Mouse (Mus musculus) forebrain, postnatal 0 days (tissue): ENCODE results near the gene Hsd17b12. TPM values are rescaled to one million over a fixed set of nuclear protein-coding genes. Genes with fewer than 3 reads are reported as not detected.

Experiments
- ATAC-seq: fragments of 200-750 bp; cut with Nextera tagmentation; 2 replicates; pipeline ENCODE4 v1.8.0; 2017; ENCODE audit warnings: mild to moderate bottlenecking, moderate library complexity
- DNase-seq: peaks from one replicate; pipeline ENCODE4 v3.0.0-alpha.2; 2015
- H3K27ac ChIP-seq: fragments of 300-500 bp; sonication (generic); 2 replicates; pipeline ENCODE4 v1.5.1; 2014; ENCODE audit warnings: low read depth, mild to moderate bottlenecking, antibody characterized with exemption, low read length, moderate library complexity, mixed read lengths
- H3K27me3 ChIP-seq: fragments of 300-500 bp; sonication (generic); 2 replicates; pipeline ENCODE4 v1.6.1; 2014; ENCODE audit warnings: mild to moderate bottlenecking, low read length, mixed read lengths; ENCODE audit not compliant: insufficient read depth
- H3K36me3 ChIP-seq: fragments of 300-500 bp; sonication (generic); 2 replicates; pipeline ENCODE4 v1.6.1; 2014; ENCODE audit warnings: mild to moderate bottlenecking, moderate library complexity; ENCODE audit not compliant: insufficient read depth
- H3K4me1 ChIP-seq: fragments of 300-500 bp; sonication (generic); 2 replicates; pipeline ENCODE4 v1.6.1; 2014; ENCODE audit warnings: antibody characterized with exemption; ENCODE audit not compliant: insufficient read depth
- H3K4me2 ChIP-seq: fragments of 300-500 bp; sonication (generic); 2 replicates; pipeline ENCODE4 v1.6.1; 2014; ENCODE audit warnings: low read depth, mild to moderate bottlenecking, moderate library complexity
- H3K4me3 ChIP-seq: fragments of 300-500 bp; sonication (generic); 2 replicates; pipeline ENCODE4 v1.5.1; 2014; ENCODE audit warnings: low read depth, low read length, mixed read lengths
- H3K9ac ChIP-seq: fragments of 300-500 bp; sonication (generic); 2 replicates; pipeline ENCODE4 v1.6.1; 2014; ENCODE audit warnings: mild to moderate bottlenecking
- H3K9me3 ChIP-seq: fragments of 300-500 bp; sonication (generic); 2 replicates; pipeline ENCODE4 v1.6.1; 2016; ENCODE audit warnings: low read length
- CTCF ChIP-seq: sonication (generic); IDR thresholded peaks from 2 replicates; pipeline ENCODE4 v1.5.1; 2016; ENCODE audit warnings: antibody characterized with exemption, control low read depth, low read depth
- WGBS: fragments of 180-500 bp; shearing (Covaris S2); extraction: QIAGEN DNeasy Blood & Tissue Kit; methylation state at CpG from one replicate; pipeline ENCODE4 v1.1.7; 2014; 5-methylcytosine and 5-hydroxymethylcytosine counted together
- polyA plus RNA-seq: library from polyadenylated mRNA; unstranded; fragments of >200 nt; fragmentation: Nextera tagmentation; extraction: Ambion mirVana; gene quantifications from 2 replicates; pipeline ENCODE4 v1.2.1, GENCODE M21; 2015
- total RNA-seq: library from RNA; depleted of rRNA; stranded (reverse); fragments of >200 nt; gene quantifications from 2 replicates; pipeline ENCODE4 v1.2.3, GENCODE M21; 2014

Hsd17b12 gene
- total and polyA plus RNA-seq, 2 experiments from 2014 or later = 75.8 to 134 TPM

DNA sequence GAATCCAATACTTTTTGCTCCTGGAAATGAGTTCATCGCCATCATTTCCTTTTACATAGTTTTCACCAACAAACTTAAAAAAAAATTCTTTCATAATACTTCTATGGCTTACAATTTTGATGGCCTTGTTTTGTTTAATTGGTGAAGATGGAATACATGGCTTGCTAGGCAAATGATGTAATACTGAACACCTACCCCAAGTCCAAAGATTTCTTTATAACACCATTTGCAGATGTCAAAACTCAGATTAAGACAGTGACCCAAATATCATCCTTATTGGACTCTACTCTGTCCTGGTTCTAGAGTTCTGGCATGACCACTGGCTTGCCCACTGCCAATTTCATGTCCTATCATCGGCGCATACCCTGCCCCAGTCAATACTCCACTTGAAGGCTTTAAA is 106.9 kb downstream of the Hsd17b12 start:
- DNase-seq = no peak
- Histone ChIP-seq H3K9me3 (no peaks in the 10 kb centered on the region), H3K4me1 (peaks cover 15% of the 10 kb centered on the region; the same call in 1 of the 2 replicates), H3K9ac (no peak overlapping the region), H3K36me3 (no peaks in the 10 kb centered on the region), H3K27me3 (no peaks in the 10 kb centered on the region), H3K4me3 (no peak overlapping the region), H3K27ac (no peak overlapping the region), H3K4me2 (no peak overlapping the region)
- no peak for TF ChIP-seq CTCF
- no peak for ATAC-seq
- 95% methylated on average over 3 of the region's 3 CpGs for WGBS

DNA sequence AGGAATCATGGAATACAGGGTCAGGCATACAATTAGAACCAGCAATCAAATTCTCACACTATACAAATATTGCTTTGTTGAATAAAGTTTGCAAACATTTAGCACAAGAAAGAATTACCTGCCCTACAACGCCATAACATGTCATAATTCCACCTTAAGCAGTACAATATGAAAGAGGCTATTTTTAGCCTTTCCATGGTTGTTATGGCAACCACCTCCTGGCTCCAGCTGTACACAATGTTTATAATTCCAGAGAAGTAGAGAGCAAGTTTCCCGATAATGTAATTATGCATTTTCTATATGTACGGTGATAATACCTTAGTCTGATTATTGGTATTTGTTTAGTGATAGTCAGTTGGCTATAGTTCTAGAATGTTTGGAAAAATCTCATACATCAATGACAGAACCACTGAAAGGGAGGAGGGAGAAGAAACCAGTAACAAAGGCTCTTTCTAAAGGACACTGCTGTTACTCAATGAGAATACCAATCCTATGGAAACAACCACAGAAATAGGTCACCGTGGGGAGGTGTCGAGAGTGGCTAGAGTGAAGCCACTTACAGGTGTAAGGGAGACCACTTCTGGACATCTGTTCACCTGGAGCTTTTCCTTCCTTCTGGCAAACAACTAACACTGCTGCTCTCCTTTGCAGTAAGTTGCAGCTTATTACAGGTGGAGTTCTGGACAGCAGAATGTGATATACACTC is 108.1 kb downstream of the Hsd17b12 start:
- Histone ChIP-seq H3K36me3 (no peaks in the 10 kb centered on the region), H3K27me3 (no peaks in the 10 kb centered on the region), H3K9ac (no peak overlapping the region), H3K4me1 (peaks cover 22% of the 10 kb centered on the region), H3K27ac (peak overlapping the region; percentile 69; the same call in 1 of the 2 replicates), H3K9me3 (no peaks in the 10 kb centered on the region), H3K4me3 (no peak overlapping the region), H3K4me2 (no peak overlapping the region)
- DNase-seq (no peak), ATAC-seq (peak; percentile 62; the same call in 1 of the 2 replicates)
- 48% methylated on average over 5 of the region's 5 CpGs for WGBS
- TF ChIP-seq CTCF = no peak

DNA sequence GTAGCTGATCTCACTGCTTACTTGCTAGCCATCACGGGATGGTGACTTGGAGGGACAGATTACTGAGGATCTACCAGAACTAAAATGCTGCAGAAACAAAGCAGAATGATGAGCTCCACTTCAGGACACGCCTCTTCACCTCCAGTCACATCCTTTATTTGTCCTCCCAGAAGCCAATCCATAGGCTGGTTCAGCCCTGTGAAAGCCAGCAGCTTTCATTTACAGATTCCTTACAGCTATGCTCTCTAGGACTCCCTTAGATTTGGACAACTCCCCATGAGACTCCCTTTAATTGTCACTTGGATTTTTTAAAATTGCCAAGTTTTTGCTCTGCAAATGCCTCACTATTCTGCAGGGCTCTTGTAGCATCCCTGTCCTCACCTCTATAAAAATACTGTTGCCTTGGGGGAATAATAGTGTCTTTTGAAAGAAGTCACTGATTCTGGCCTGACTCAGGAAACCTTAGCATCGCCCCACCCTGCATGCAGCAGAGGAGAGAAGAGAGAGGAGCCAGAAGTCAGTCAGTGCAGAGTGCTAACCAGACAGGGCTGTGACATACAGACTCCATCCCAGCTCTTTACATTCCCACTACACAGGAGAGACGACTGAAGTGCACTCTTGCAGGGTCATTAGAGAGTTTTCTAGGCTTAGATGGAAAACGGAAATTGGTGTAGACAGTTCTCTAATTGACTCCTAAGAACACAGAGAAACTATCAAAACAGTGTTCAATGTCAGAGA is 108.9 kb downstream of the Hsd17b12 start:
- DNase-seq = no peak
- Histone ChIP-seq H3K4me3 (no peak overlapping the region), H3K27me3 (no peaks in the 10 kb centered on the region), H3K4me1 (peaks cover 27% of the 10 kb centered on the region), H3K9me3 (no peaks in the 10 kb centered on the region), H3K9ac (peak overlapping the region; percentile 2; the same call in 1 of the 2 replicates), H3K4me2 (no peak overlapping the region), H3K27ac (peak overlapping the region; percentile 69), H3K36me3 (no peaks in the 10 kb centered on the region)
- peak; percentile 21; the same call in 1 of the 2 replicates for ATAC-seq
- TF ChIP-seq CTCF = no peak
- WGBS = 52% methylated on average over 5 of the region's 5 CpGs

DNA sequence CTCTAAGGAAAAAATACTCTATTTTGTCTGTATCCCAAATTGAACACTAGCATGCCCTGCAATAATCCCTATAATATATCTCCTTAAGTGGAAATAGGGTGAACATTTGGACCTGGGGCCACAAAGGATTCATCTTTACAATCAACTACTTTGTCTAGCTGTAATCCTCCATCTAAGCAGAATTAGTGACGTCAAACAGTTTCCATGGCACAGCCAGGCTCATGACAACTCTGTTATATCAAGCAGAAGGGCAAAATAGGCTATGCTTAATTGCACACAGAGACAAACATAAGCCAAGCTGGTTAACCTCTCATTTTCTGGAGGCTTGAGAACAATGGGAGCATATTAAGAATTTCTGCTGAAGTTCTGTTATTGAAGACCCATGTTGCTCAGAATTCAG is 109.5 kb downstream of the Hsd17b12 start:
- ATAC-seq (no peak), DNase-seq (no peak)
- Histone ChIP-seq H3K27me3 (no peaks in the 10 kb centered on the region), H3K4me3 (no peak overlapping the region), H3K4me2 (no peak overlapping the region), H3K36me3 (no peaks in the 10 kb centered on the region), H3K9ac (no peak overlapping the region), H3K4me1 (peaks cover 27% of the 10 kb centered on the region), H3K9me3 (no peaks in the 10 kb centered on the region), H3K27ac (peak overlapping the region; percentile 69; the same call in 1 of the 2 replicates)
- whole genome bisulfite sequencing = 15% methylated on average over 1 of the region's 1 CpGs
- no peak for TF ChIP-seq CTCF

DNA sequence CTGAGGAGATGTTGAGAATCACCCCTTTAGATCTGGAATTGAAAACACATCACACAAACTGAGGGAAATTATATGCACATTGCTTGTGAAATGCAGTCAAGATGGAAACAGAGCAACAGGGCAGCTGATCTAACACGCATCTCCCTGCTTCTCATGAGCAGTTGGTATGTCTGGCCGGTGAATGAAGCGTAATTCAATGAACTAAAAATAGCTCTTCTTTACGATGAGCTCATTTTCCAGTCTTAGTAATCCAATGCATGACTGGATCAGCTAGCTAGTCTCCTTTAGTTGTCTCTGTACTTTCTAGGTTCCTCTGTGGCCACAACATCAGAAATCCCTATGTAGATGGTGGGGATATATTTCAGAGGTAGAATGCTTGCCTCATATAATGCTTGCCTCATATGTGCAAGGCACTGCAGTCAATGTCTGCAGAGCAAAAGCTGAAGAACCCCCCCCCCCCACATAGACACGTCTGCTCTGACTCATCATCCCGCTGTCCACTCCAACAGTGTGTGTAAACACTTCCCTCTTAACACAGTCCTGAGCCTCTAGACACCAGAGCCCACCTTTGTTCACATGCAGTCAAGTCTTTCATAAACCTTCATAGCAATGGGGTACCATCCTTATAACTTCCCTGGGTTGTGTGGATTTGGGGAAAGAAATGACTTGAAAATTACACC is 112.2 kb downstream of the Hsd17b12 start:
- Histone ChIP-seq H3K27me3 (no peaks in the 10 kb centered on the region), H3K36me3 (no peaks in the 10 kb centered on the region), H3K4me3 (no peak overlapping the region), H3K27ac (0 out of 2 replicates have a peak overlapping the region, but pooled peaks have one; percentile 15), H3K4me2 (no peak overlapping the region), H3K4me1 (peaks cover 27% of the 10 kb centered on the region), H3K9ac (no peak overlapping the region), H3K9me3 (no peaks in the 10 kb centered on the region)
- peak; percentile 24; the same call in 1 of the 2 replicates for ATAC-seq
- DNase-seq = peak; percentile 52
- TF ChIP-seq CTCF = no peak
- WGBS = 37% methylated on average over 6 of the region's 6 CpGs

DNA sequence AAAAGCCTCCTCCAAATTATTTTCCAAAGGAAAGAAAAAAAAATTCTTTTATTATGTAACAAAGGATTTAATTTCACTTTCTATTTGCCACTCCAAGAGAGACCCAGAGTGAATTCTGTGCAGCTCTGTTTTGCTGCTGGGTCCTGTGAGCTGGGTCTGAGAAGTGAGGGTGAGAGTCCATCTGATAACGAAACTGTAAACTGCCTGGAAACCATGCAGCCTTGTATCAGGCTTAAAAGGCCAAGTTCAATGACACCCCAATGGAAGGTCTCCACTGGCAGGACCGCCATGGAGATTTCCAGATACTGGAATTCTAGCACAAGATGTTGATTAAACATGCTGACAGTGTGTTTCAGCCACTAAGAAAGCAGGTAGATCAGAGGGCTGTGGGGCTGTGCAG is 113.6 kb downstream of the Hsd17b12 start:
- Histone ChIP-seq H3K27ac (peak overlapping the region; percentile 73), H3K4me3 (no peak overlapping the region), H3K27me3 (no peaks in the 10 kb centered on the region), H3K4me1 (peaks cover 24% of the 10 kb centered on the region), H3K9me3 (no peaks in the 10 kb centered on the region), H3K4me2 (no peak overlapping the region), H3K9ac (no peak overlapping the region), H3K36me3 (no peaks in the 10 kb centered on the region)
- DNase-seq (no peak), ATAC-seq (no peak)
- no peak for TF ChIP-seq CTCF
- WGBS = 49% methylated on average over 2 of the region's 2 CpGs
